Mouse (Mus musculus) right cerebral cortex, postnatal 4 days (tissue): ENCODE measurements around the gene Nfe2l1.

Experiments used
- DNase-seq: peaks from one replicate; pipeline ENCODE4 v3.0.0-alpha.2; 2022

Gene Nfe2l1

GRCm38 (mm10) chr11:96776968-96777962, 52.5 kb downstream of the Nfe2l1 start, which contains the start of gene Snx11:
Gene Snx11, minus strand, starts transcription at chr11:96777559.
- peak; percentile 99 for DNase-seq

DNA sequence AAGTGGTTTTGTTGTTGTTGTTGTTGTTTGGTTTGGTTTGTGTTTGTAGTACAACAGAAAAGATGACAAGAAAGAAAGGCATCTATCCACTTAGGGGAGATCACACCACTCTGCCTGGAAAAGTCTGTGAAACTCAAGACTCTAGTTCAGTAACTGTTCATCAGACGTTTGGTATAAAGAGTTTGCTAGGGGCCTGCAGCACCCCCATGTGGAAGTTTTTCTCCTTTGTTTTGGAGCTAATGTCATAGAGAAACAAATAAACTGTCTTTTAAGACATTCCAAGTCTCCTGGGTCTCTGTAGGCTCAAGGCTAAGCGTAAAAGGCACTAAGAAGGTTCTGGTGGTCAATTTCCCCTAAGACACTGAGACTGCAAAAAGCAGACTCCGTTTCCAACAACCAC, 53.7 kb downstream of the Nfe2l1 start:
- no peak for DNase-seq

DNA sequence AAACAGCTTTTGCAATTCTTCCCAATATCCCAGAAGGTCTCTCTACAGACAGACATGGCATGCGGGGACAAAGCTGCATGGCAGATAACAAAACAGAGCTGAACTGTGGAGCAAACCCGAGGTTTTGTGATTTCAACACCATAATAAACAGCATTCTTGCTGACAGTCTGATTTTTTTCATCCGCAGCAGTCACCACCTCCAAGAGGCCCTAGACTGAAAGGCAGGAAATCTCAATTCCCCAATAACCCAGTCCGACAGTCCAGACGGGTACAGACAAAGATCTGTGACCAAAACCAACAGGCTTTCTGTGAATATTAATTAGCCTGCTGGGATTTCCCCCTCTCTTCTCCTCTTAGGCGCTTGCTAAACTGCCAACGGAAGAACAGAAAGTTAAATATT, 54.1 kb downstream of the Nfe2l1 start:
- no peak for DNase-seq

DNA sequence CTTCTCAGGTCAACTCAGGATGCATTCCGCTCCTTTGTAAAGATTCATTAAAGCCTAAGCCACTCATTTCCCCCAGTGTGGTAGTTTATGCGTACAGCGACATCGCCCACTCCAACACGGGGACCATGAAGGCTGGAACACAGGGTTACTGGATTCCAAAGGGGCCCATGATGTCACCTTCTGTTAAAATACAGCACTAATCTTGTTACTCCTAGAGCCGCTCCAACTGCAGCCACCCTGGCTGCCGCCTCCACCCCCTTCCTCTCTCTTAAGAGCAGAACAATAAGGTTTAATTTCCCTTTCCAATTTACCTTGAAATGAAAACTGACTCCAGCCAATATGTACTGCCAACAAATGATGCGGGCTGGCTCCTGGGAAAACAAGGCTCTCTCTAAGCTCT, 54.7 kb downstream of the Nfe2l1 start:
- no peak for DNase-seq

DNA sequence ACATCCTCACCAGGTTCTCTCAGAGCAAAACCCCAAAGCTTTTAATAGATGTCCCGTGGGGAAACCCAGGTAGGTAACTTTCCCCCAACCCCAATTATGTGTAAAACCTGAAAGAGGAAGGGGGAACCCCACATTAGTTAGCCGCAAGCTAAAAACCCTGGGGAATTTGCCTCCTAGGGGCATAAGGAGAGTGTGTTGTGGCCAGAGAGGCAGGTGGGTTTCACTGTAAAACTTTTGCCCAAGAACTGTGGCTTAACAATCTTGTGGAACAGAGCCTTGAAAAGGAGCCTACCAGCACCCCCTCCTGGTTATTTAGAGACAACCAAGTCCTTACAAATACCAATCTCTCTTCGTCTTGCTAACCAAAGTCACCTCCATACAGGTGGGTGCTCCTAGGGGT, 55.2 kb downstream of the Nfe2l1 start:
- DNase-seq = no peak

GRCm38 (mm10) chr11:96772413-96772812, 57.4 kb downstream of the Nfe2l1 start:
- DNase-seq = no peak

GRCm38 (mm10) chr11:96771274-96771975, 58.3 kb downstream of the Nfe2l1 start:
- DNase-seq = no peak

GRCm38 (mm10) chr11:96768240-96768639, 61.5 kb downstream of the Nfe2l1 start:
- DNase-seq = no peak
